Mouse (Mus musculus) forebrain, embryonic 11.5 days (tissue): Measurements from ENCODE around the gene Cherp. TPM values are rescaled to one million over a fixed set of nuclear protein-coding genes. Genes with fewer than 3 reads are reported as not detected.

Experiments
- ATAC-seq: fragments of 200-750 bp; cut with Nextera tagmentation; replicated peaks from 2 replicates; pipeline ENCODE4 v1.8.0; 2017; ENCODE audit warnings: moderate TSS enrichment; ENCODE audit not compliant: low FRiP score
- DNase-seq: peaks from one replicate; pipeline ENCODE4 v3.0.0-alpha.2; 2017; ENCODE audit warnings: low spot score
- H3K27ac ChIP-seq: fragments of 300-500 bp; sonication (generic); 2 replicates; pipeline ENCODE4 v1.5.1; 2014; ENCODE audit warnings: low read depth, low read length
- H3K27me3 ChIP-seq: fragments of 300-500 bp; sonication (generic); 2 replicates; pipeline ENCODE4 v1.6.1; 2014; ENCODE audit warnings: mild to moderate bottlenecking, low read length, mixed read lengths; ENCODE audit not compliant: control insufficient read depth, insufficient read depth
- H3K36me3 ChIP-seq: fragments of 300-500 bp; sonication (generic); 2 replicates; pipeline ENCODE4 v1.6.1; 2014; ENCODE audit warnings: mild to moderate bottlenecking, low read length, moderate library complexity, mixed read lengths; ENCODE audit not compliant: control insufficient read depth, insufficient read depth
- H3K4me1 ChIP-seq: fragments of 300-500 bp; sonication (generic); replicated peaks from 2 replicates; pipeline ENCODE4 v1.6.1; 2014; ENCODE audit warnings: low read length, mixed read lengths; ENCODE audit not compliant: control insufficient read depth, insufficient read depth
- H3K4me2 ChIP-seq: fragments of 300-500 bp; sonication (generic); 2 replicates; pipeline ENCODE4 v1.6.1; 2014; ENCODE audit warnings: low read depth, mild to moderate bottlenecking, low read length, moderate library complexity, mixed read lengths; ENCODE audit not compliant: severe bottlenecking
- H3K4me3 ChIP-seq: fragments of 300-500 bp; sonication (generic); 2 replicates; pipeline ENCODE4 v1.5.1; 2014; ENCODE audit warnings: low read depth, low read length
- H3K9ac ChIP-seq: fragments of 300-500 bp; sonication (generic); 2 replicates; pipeline ENCODE4 v1.6.1; 2014; ENCODE audit warnings: low read length
- H3K9me3 ChIP-seq: fragments of 300-500 bp; sonication (generic); 2 replicates; pipeline ENCODE4 v1.6.1; 2016; ENCODE audit warnings: low read length, mixed read lengths; ENCODE audit not compliant: control insufficient read depth
- WGBS: fragments of 180-500 bp; shearing (Covaris S2); extraction: QIAGEN DNeasy Blood & Tissue Kit; methylation state at CpG from one replicate; pipeline ENCODE4 v1.1.7; 2014; 5-methylcytosine and 5-hydroxymethylcytosine counted together
- microRNA-seq: library from miRNA; unstranded; fragments of <30 nt; microRNA quantifications from one replicate; pipeline ENCODE4, GENCODE M21; 2016; ENCODE audit not compliant: insufficient number of aligned reads
- polyA plus RNA-seq: library from polyadenylated mRNA; unstranded; fragments of >200 nt; fragmentation: Nextera tagmentation; extraction: Ambion mirVana; gene quantifications from 2 replicates; pipeline ENCODE4 v1.2.1, GENCODE M21; 2014

Cherp gene
- polyA plus RNA-seq, 1 experiment from 2014 or later = 107 TPM

- H3K9me3 ChIP-seq = no peaks in the 10 kb centered on the region
- H3K36me3 ChIP-seq = no peaks in the 10 kb centered on the region
- peaks cover 12% of the 10 kb centered on the region for H3K4me1 ChIP-seq
- no peak overlapping the region for H3K4me2 ChIP-seq
- no peak overlapping the region for H3K27ac ChIP-seq
- no peak overlapping the region for H3K4me3 ChIP-seq
- no peak for DNase-seq
- ATAC-seq = no peak
- H3K27me3 ChIP-seq = no peaks in the 10 kb centered on the region
- WGBS = 97% methylated on average over 4 of the region's 4 CpGs
- H3K9ac ChIP-seq = no peak overlapping the region
These were observed 57.0 kb downstream of the Cherp start for GRCm38 (mm10) chr8:72418073-72418472.

GRCm38 (mm10) chr8:72415252-72415651 lies 59.8 kb downstream of the Cherp start:
- Histone ChIP-seq H3K9me3 (no peaks in the 10 kb centered on the region), H3K4me3 (no peak overlapping the region), H3K36me3 (no peaks in the 10 kb centered on the region), H3K27me3 (no peaks in the 10 kb centered on the region), H3K27ac (no peak overlapping the region), H3K4me1 (peaks cover 11% of the 10 kb centered on the region), H3K4me2 (no peak overlapping the region), H3K9ac (no peak overlapping the region; the same call in 1 of the 2 replicates)
- DNase-seq (no peak), ATAC-seq (no peak; the same call in 1 of the 2 replicates)
- whole genome bisulfite sequencing = 68% methylated on average over 2 of the region's 2 CpGs

GRCm38 (mm10) chr8:72413839-72414238 lies 61.2 kb downstream of the Cherp start:
- Histone ChIP-seq H3K27me3 (no peaks in the 10 kb centered on the region), H3K4me3 (no peak overlapping the region), H3K9ac (no peak overlapping the region), H3K4me1 (peaks cover 5% of the 10 kb centered on the region), H3K27ac (no peak overlapping the region), H3K4me2 (no peak overlapping the region), H3K36me3 (no peaks in the 10 kb centered on the region), H3K9me3 (no peaks in the 10 kb centered on the region)
- no peak for DNase-seq
- ATAC-seq = 0 out of 2 replicates have a peak, but pooled peaks have one; percentile 22
- whole genome bisulfite sequencing = 93% methylated on average over 7 of the region's 7 CpGs

Small RNA genes lying within 50 kb of the gene (microRNA-seq; reads per million reads assigned to microRNA genes)
- 7.6 reads per million for gene Mir7068

Other genes with a start within 250 kb of the Cherp start
- 173 and 190 TPM in 2 replicates for gene Ap1m1, start 235.2 kb downstream of the Cherp start, polyA plus RNA-seq
- gene Gm10282, start 170.0 kb downstream of the Cherp start, polyA plus RNA-seq = 45.4 and 48.2 TPM in 2 replicates
- 4.7 and 5.4 TPM in 2 replicates for gene Klf2, start 156.2 kb downstream of the Cherp start, polyA plus RNA-seq
- gene Eps15l1, start 53.8 kb downstream of the Cherp start, polyA plus RNA-seq = 78.4 and 80.8 TPM in 2 replicates
- gene Calr3, start 31.4 kb downstream of the Cherp start, polyA plus RNA-seq = 1.2 and 1.7 TPM in 2 replicates
- 14.9 and 15.4 TPM in 2 replicates for gene 1700030K09Rik, start 31.3 kb downstream of the Cherp start, polyA plus RNA-seq
- 20.9 and 21.1 TPM in 2 replicates for gene Slc35e1, start 17.4 kb upstream of the Cherp start, polyA plus RNA-seq
- gene Med26, start 73.0 kb upstream of the Cherp start, polyA plus RNA-seq = 18.1 and 19.2 TPM in 2 replicates
- 108 and 117 TPM in 2 replicates for gene Smim7, start 95.9 kb upstream of the Cherp start, polyA plus RNA-seq
- 8.9 and 9.7 TPM in 2 replicates for gene Tmem38a, start 96.8 kb upstream of the Cherp start, polyA plus RNA-seq
- gene Nwd1, start 171.5 kb upstream of the Cherp start, polyA plus RNA-seq = 0.15 and 0.19 TPM in 2 replicates
- 145 and 158 TPM in 2 replicates for gene Sin3b, start 248.1 kb upstream of the Cherp start, polyA plus RNA-seq